Mouse (Mus musculus) liver, postnatal 0 days (tissue): ENCODE measurements around the gene Ptpn6. TPM values are rescaled to one million over a fixed set of nuclear protein-coding genes. Genes with fewer than 3 reads are reported as not detected.
A peak's percentile ranks its signal among the peaks of the same experiment; 100 is the strongest.

Experiments used
- ATAC-seq: fragments of 200-750 bp; cut with Nextera tagmentation; 2 replicates; pipeline ENCODE4 v1.8.0; 2017; ENCODE audit warnings: mild to moderate bottlenecking, moderate library complexity
- DNase-seq: peaks from one replicate; pipeline ENCODE4 v3.0.0-alpha.2; 2016
- H3K27ac ChIP-seq: fragments of 300-500 bp; sonication (generic); 2 replicates; pipeline ENCODE4 v1.5.1; 2014; ENCODE audit warnings: antibody characterized with exemption, moderate library complexity, mild to moderate bottlenecking, low read depth
- H3K27me3 ChIP-seq: fragments of 300-500 bp; sonication (generic); 2 replicates; pipeline ENCODE4 v1.6.1; 2014; ENCODE audit warnings: low read length, control low read depth, mixed read lengths; ENCODE audit not compliant: insufficient read depth
- H3K36me3 ChIP-seq: fragments of 300-500 bp; sonication (generic); replicated peaks from 2 replicates; pipeline ENCODE4 v1.6.1; 2014; ENCODE audit warnings: mild to moderate bottlenecking, control low read depth, low read length, moderate library complexity, mixed read lengths; ENCODE audit not compliant: insufficient read depth
- H3K4me1 ChIP-seq: fragments of 300-500 bp; sonication (generic); 2 replicates; pipeline ENCODE4 v1.6.1; 2014; ENCODE audit warnings: antibody characterized with exemption, mild to moderate bottlenecking, control low read depth; ENCODE audit not compliant: insufficient read depth
- H3K4me2 ChIP-seq: fragments of 300-500 bp; sonication (generic); 2 replicates; pipeline ENCODE4 v1.6.1; 2014; ENCODE audit warnings: low read depth, mild to moderate bottlenecking, low read length, moderate library complexity, mixed read lengths
- H3K4me3 ChIP-seq: fragments of 300-500 bp; sonication (generic); 2 replicates; pipeline ENCODE4 v1.5.1; 2014; ENCODE audit warnings: low read depth, low read length
- H3K9ac ChIP-seq: fragments of 300-500 bp; sonication (generic); replicated peaks from 2 replicates; pipeline ENCODE4 v1.6.1; 2014; ENCODE audit warnings: mild to moderate bottlenecking, moderate library complexity
- H3K9me3 ChIP-seq: fragments of 300-500 bp; sonication (generic); 2 replicates; pipeline ENCODE4 v1.6.1; 2016; ENCODE audit warnings: mild to moderate bottlenecking, control low read depth, low read length, mixed read lengths
- CTCF ChIP-seq: sonication (generic); IDR thresholded peaks from 2 replicates; pipeline ENCODE4 v1.5.1; 2016; ENCODE audit warnings: antibody characterized with exemption, low read depth
- EP300 ChIP-seq: IDR thresholded peaks from 2 replicates; pipeline ENCODE4 v1.6.1; 2016; ENCODE audit warnings: antibody characterized with exemption, low read depth, mild to moderate bottlenecking
- WGBS: fragments of 180-500 bp; shearing (Covaris S2); extraction: QIAGEN DNeasy Blood & Tissue Kit; methylation state at CpG from one replicate; pipeline ENCODE4 v1.1.7; 2014; ENCODE audit not compliant: insufficient replicate concordance; 5-methylcytosine and 5-hydroxymethylcytosine counted together
- polyA plus RNA-seq: library from polyadenylated mRNA; unstranded; fragments of >200 nt; fragmentation: Nextera tagmentation; extraction: Ambion mirVana; gene quantifications from 2 replicates; pipeline ENCODE4 v1.2.1, GENCODE M21; 2015

Gene Ptpn6
- polyA plus RNA-seq, 1 experiment from 2014 or later = 45.1 TPM

- no peaks in the 10 kb centered on the region for H3K9me3 ChIP-seq
- H3K4me1 ChIP-seq = peaks cover 41% of the 10 kb centered on the region
- peak overlapping the region; percentile 60 for H3K27ac ChIP-seq
- ATAC-seq (no peak), DNase-seq (no peak)
- WGBS = 60% methylated on average over 10 of the region's 10 CpGs
- H3K4me2 ChIP-seq = peak overlapping the region; percentile 35; the same call in 1 of the 2 replicates
- H3K9ac ChIP-seq = no peak overlapping the region
- TF ChIP-seq CTCF = no peak
- no peak for TF ChIP-seq EP300
- H3K4me3 ChIP-seq = no peak overlapping the region
- H3K27me3 ChIP-seq = no peaks in the 10 kb centered on the region
- H3K36me3 ChIP-seq = peaks cover 36% of the 10 kb centered on the region
These were observed 14.0 kb downstream of the Ptpn6 start for GRCm38 (mm10) chr6:124724472-124724871.

GRCm38 (mm10) chr6:124723541-124723940 is 15.0 kb downstream of the Ptpn6 start:
- H3K27ac ChIP-seq = peak overlapping the region; percentile 65
- H3K4me2 ChIP-seq = peak overlapping the region; percentile 31; the same call in 1 of the 2 replicates
- no peak for TF ChIP-seq EP300
- TF ChIP-seq CTCF = no peak
- DNase-seq (peak; percentile 45), ATAC-seq (no peak)
- no peaks in the 10 kb centered on the region for H3K27me3 ChIP-seq
- H3K4me1 ChIP-seq = peaks cover 50% of the 10 kb centered on the region
- no peak overlapping the region for H3K9ac ChIP-seq
- no peaks in the 10 kb centered on the region for H3K9me3 ChIP-seq
- H3K4me3 ChIP-seq = no peak overlapping the region
- H3K36me3 ChIP-seq = peaks cover 34% of the 10 kb centered on the region
- WGBS = 51% methylated on average over 8 of the region's 8 CpGs

GRCm38 (mm10) chr6:124722876-124723473 is 15.5 kb downstream of the Ptpn6 start:
- ATAC-seq = no peak
- Histone ChIP-seq H3K4me2 (0 out of 2 replicates have a peak overlapping the region, but pooled peaks have one; percentile 31), H3K36me3 (peaks cover 29% of the 10 kb centered on the region), H3K9ac (no peak overlapping the region), H3K4me3 (no peak overlapping the region), H3K4me1 (peaks cover 51% of the 10 kb centered on the region), H3K27ac (peak overlapping the region; percentile 65), H3K27me3 (no peaks in the 10 kb centered on the region), H3K9me3 (no peaks in the 10 kb centered on the region)
- TF ChIP-seq EP300 (no peak), CTCF (0 out of 2 replicates have a peak, but pooled peaks have one; percentile 6)
- WGBS = 75% methylated on average over 6 of the region's 6 CpGs
- no peak for DNase-seq

GRCm38 (mm10) chr6:124720904-124721303 is 17.6 kb downstream of the Ptpn6 start:
- Histone ChIP-seq H3K4me1 (peaks cover 51% of the 10 kb centered on the region), H3K36me3 (peaks cover 31% of the 10 kb centered on the region), H3K4me3 (no peak overlapping the region), H3K4me2 (peak overlapping the region; percentile 18; the same call in 1 of the 2 replicates), H3K27ac (peak overlapping the region; percentile 62), H3K9me3 (no peaks in the 10 kb centered on the region), H3K9ac (no peak overlapping the region; the same call in 1 of the 2 replicates), H3K27me3 (no peaks in the 10 kb centered on the region)
- ATAC-seq = no peak
- WGBS = 59% methylated on average over 11 of the region's 11 CpGs
- TF ChIP-seq CTCF (no peak), EP300 (no peak)
- DNase-seq = no peak

- Histone ChIP-seq H3K9ac (peak overlapping the region; percentile 46; the same call in 1 of the 2 replicates), H3K36me3 (peaks cover 40% of the 10 kb centered on the region), H3K4me2 (0 out of 2 replicates have a peak overlapping the region, but pooled peaks have one; percentile 11), H3K4me1 (peaks cover 45% of the 10 kb centered on the region), H3K27ac (peak overlapping the region; percentile 34), H3K27me3 (no peaks in the 10 kb centered on the region), H3K9me3 (no peaks in the 10 kb centered on the region), H3K4me3 (no peak overlapping the region)
- TF ChIP-seq CTCF (peak; percentile 36; the same call in 1 of the 2 replicates), EP300 (peak; percentile 51; the same call in 1 of the 2 replicates)
- no peak for DNase-seq
- WGBS = 54% methylated on average over 7 of the region's 7 CpGs
- peak; percentile 81 for ATAC-seq
These were observed 19.0 kb downstream of the Ptpn6 start for GRCm38 (mm10) chr6:124719354-124719978.

- Histone ChIP-seq H3K9ac (no peak overlapping the region), H3K4me3 (no peak overlapping the region), H3K4me1 (peaks cover 43% of the 10 kb centered on the region), H3K9me3 (no peaks in the 10 kb centered on the region), H3K4me2 (no peak overlapping the region), H3K27ac (no peak overlapping the region), H3K27me3 (no peaks in the 10 kb centered on the region), H3K36me3 (peaks cover 42% of the 10 kb centered on the region)
- ATAC-seq = no peak
- no peak for DNase-seq
- 75% methylated on average over 12 of the region's 16 CpGs for WGBS
- TF ChIP-seq CTCF (no peak), EP300 (no peak)
These were observed 19.8 kb downstream of the Ptpn6 start for GRCm38 (mm10) chr6:124718703-124719102.
